Mouse (Mus musculus) heart, postnatal 36 days (tissue): Measurements from ENCODE around the gene Galnt18. TPM values are rescaled to one million over a fixed set of nuclear protein-coding genes. Genes with fewer than 3 reads are reported as not detected.

ENCODE experiments used
- DNase-seq, 2 experiments: peaks; one replicate each; pipeline ENCODE4 v3.0.0; 2021 to 2022
- intact Hi-C: fragments of 180-260 bp; cut with DNase I; formaldehyde crosslinking; loops from one replicate; pipeline ENCODE4 v1.15.1; 2025
- total RNA-seq, 2 experiments: library from RNA; stranded (reverse); gene quantifications; 2 replicates each; pipeline ENCODE4 v1.2.3; 2021

Galnt18 gene
- total RNA-seq, 2 experiments from 2014 or later: 11.5 to 14.2 TPM

DNA sequence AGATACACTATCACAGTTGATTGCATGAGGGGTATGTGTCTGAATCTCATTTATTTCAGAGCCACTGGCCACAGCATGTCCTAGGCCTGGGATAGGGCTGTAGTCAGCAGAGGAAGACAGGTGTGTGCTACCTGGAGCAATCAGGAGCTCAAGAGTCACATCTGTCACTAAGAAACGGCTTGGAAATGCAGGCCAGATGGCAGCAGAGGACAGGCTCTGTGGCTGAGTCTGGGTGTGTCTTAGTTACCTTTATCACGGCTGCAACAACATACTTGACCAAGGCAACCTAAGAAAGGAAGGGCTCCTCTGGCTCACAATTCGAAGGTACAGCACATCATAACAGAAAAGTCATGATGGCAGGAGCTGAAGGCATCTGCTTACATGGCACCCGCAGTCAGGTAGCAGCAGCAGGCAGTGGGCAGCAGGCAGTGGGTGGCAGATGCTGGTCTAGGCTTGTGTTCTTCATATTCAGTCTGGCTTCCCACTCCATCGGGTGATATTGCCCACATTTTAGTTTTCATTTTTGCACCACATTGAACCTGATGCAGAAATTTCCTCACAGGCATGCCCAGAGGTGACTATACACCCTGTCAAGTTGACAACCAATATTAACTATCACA is 190.2 kb downstream of the Galnt18 start:
- intact Hi-C loops: loop anchor here (2.0 to 10.0 kb wide), 3 partner anchors 138 to 375 kb away; no protein-coding TSS in a partner anchor
- DNase-seq: no peak

DNA sequence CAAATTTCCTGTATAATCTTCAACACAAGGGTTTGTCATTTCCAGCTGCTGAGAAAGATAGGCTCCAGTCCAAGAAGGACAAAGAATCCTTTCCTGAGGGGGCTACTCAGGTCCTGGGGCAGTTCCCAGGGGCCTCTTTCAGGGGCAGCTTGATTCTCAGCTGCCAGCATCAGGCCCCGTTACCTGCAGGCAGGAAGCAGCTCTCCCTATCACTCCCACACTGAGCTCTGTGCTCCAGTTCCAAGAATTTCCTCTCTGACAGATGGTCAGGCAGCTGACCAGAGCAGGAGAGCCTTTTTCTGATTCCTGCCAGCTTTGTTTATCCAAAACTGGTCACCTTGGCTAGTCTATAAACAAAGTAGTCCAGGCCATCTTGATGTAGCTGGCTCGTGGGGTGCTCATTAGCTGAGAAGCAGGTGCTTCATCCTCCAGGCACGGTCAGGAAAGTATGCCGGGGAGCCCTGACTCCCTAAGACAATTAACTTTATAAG is 191.4 kb downstream of the Galnt18 start:
- intact Hi-C loops: loop anchor here (2.0 to 5.0 kb wide), 2 partner anchors 139 to 194 kb away; no protein-coding TSS in a partner anchor

DNA sequence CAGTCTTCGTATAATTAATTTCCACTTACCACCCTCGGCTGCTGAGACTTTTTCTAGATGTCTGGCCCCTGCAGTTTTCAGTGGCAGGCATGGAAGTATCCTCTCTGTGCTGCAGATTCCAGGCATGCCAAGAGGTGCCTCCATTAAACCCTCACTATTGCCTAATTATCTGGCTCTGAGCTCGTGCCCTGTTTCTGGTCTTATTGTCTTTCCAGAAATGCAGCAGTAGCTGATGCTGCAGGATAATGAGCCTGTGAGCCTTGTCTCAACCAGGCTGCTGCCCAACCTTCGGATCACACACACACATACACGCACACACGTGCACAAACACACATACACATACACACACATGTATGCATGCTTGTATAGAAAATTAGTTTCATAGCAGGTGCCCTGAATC is 199.2 kb downstream of the Galnt18 start:
- intact Hi-C loops: no loop called here
- no peak for DNase-seq

More for the DNA sequence above, 191.4 kb downstream of the Galnt18 start:
- peak; percentile 41 to 45 for DNase-seq

DNA sequence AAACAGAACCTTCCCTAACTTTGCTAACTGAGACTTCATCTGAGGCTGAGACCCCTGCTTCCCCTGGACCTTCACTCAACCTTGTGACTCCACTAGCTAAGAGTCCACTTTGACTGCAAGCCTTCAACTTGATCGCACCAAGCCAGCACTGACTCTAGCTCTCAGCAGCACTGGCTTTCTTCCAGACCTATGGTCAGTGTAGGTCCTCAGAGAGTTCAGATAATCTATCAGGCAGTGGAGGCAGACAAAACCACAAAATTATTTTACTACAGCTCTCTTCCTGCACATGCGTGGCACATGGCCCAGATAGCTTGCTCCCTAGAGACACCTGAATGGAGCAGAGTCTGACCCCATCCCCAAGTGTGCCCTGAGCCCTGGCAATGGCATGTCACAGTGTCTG is 204.7 kb downstream of the Galnt18 start:
- peak; percentile 6 to 8 for DNase-seq
- intact Hi-C loops: no loop called here

DNA sequence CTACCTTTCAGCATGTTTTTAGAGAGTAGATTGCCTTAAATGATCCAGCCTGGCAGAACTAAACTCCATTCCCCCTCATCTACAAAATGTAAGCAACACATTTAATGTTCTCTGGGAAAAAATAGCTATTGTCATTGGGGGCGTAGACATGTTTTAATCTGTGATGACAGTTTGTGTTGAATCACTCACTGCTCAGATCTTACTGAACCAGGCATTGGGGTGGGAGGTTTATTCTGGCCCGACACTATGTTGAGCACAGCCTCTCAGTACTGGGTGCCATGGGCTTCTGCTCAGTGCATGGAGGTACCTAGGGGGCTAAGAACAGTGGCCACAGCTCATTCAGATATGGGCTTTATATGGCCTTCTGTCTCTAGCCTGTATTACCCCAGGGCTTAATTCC is 207.4 kb downstream of the Galnt18 start:
- intact Hi-C loops: no loop called here
- no peak for DNase-seq

DNA sequence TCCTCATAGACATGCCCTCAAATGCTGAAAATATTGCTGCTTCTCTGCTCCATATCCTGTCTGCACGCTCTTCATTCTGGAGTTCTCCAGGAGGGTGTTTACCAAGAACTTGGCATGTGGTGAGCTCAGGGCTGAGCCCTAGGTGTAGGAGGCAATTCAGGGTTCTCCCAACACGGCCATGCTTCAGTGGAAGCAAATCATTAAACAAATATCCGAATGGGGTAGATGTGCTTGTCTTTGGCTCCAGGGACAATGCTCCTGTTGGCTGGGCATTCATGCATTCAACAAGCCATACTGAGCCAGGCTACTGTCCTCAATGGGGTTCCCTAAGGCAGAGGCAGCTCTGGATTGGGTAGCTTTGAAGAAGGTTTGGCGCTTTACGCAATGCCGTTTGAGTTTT is 212.9 kb downstream of the Galnt18 start:
- intact Hi-C loops: no loop called here

DNA sequence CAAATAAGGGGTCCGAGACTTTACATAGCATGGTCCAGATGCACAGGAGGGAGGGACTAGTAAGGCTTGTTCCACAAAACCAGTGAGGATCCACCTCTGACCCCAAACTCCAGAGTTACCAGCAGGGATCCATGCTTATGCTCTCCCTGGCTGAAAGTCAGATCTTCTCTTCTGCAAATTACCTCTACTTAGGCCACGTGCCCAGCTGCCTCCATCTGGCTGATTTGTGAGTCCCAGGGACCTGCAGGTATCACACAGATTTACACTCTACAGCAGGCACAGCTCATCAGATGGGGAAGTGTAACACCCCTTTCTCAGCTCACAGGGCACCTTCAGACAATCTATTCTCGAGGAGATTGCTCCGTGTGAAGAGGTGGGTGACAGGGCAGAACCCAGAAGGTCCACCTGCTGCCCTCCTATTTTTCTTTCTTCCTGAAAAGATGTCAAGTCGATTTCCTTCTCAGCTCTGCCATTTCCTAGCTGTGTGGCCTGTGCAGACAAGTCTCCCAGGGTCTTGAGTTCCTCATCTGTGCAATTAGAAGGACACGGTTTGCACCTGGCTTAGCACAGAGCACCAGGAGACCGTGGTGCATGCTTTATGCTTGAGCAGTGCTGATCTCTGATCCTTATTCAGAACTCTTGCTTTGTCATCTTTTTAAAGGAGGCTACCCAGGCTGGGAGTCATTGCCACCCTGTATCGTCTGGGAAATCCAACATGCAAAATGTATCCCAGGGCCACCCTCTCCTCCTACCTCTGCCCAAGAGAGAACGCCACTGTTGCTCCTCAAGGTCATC is 216.3 kb downstream of the Galnt18 start:
- DNase-seq: no peak
- intact Hi-C loops: no loop called here

More for the DNA sequence above, 212.9 kb downstream of the Galnt18 start:
- no peak for DNase-seq

DNA sequence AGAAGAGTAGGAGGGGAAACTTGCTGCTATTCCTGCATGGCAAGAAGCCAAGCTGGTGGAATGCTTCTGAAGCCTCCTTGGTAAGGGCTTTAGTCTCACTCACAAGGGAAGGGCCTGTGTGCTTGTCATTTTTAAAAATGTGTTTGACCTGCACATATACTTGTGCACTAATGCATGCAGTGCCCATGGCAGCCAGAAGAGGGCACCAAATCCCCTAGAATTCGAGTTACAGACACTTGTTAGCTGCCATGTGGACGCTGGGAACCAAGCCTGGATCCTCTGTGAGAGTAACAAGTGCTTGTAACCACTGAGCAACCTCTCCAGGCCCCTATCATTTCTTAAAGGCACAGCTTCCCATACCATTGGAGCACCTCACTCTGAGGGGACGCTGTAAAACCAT is 219.7 kb downstream of the Galnt18 start:
- intact Hi-C loops: no loop called here
- DNase-seq: no peak

DNA sequence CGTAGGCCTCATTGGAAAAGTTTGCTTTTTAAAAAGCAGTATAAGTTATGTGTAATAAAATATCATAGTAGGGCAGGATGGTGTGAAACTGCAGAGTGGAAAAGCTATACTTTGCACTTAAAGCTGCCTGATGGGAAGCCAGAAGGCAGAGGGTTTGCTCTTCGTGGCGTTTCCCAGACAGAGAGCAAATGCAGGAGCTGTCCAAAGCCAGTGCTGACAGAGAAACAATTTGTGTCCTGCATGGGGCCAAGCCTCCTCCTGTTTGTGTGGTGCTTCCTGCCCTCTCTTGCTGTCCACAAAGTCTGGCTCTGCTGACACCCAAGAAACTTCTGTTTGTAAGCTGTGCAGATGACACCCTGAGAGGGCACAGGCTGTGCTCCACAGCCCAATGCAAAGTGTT is 220.8 kb downstream of the Galnt18 start:
- intact Hi-C loops: loop anchor here (10.0 kb wide), 1 partner anchor 406 kb away; no protein-coding TSS in a partner anchor
- no peak for DNase-seq

DNA sequence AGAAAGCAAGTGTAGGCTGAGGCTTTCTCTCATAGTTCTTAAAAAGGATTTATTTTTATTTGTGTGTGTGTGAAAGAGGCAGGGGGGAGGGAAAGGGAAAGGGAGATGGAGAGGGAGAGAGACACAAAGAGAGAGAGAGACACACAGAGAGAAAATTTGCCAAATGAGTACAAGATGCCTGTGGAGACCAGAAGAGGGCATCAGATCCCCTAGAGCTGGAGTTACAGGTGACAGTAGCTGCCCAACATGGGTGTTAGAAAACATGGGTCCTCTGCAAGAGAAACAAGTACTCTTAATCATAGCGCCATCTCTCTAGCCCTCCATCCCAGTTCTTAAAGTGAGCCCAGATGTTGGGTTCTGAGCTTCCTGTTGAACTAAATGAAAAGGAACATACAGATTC is 228.8 kb downstream of the Galnt18 start:
- no peak for DNase-seq
- intact Hi-C loops: loop anchor here (5.0 to 10.0 kb wide), 2 partner anchors 369 to 414 kb away; no protein-coding TSS in a partner anchor

DNA sequence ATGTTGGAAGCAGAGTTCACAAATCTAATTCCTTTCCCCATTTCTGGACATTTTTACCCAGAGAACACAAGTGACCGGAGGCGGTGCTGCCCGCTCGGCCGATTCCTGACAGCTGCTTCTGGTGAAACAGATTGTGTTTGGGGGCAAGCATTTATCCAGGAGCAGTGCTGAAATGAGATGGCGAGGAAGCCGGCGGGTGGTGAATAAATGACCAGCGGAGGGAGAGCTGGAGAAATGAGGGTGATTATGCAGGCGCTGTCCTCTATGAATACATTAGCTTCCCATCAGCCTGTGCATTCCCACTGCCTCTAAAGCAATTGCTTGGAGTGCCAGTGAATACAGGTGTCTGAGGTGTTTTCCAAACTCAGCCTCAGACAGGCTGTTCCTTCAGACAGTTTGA is 232.7 kb downstream of the Galnt18 start:
- DNase-seq: no peak
- intact Hi-C loops: no loop called here

DNA sequence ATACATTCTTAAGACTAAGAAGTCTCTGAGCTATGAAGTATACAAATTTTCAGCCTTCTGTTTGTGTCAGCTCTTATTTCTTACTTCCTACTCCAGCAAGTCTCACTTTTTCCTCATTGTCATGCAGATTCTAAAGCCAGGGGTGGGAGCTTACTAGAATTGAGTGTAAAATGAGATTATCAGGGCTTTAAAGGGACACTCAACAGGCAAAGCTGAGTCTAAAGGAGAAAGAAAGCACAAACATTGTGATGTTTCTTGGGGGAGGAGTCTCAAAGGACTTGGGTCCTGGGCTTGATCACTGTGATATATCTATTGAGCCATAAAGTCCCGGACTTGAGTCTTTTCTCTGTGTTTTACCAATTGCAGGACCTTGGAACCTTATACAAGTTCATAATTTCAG is 234.2 kb downstream of the Galnt18 start:
- DNase-seq: no peak
- intact Hi-C loops: no loop called here

DNA sequence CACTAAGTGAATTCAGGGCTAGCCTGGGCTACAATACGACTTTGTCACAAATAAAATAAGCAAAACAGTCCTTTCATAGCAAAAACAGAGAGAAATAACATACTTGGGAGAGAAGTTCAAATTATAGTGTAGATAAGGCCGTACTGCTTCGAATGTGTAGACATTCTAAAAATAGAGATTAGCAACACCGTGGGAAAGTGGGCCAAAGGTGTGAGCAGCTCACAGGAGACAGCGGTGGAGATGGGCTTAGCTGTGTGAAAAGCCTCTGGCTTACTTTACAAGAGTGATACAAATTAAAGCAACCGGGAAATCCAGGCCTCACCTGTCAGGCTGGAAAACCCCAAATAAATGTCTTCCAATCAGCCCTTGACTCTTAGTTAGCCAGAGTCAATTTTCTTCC is 241.8 kb downstream of the Galnt18 start:
- intact Hi-C loops: loop anchor here (10.0 kb wide), 1 partner anchor 493 kb away; no protein-coding TSS in a partner anchor
- no peak for DNase-seq

DNA sequence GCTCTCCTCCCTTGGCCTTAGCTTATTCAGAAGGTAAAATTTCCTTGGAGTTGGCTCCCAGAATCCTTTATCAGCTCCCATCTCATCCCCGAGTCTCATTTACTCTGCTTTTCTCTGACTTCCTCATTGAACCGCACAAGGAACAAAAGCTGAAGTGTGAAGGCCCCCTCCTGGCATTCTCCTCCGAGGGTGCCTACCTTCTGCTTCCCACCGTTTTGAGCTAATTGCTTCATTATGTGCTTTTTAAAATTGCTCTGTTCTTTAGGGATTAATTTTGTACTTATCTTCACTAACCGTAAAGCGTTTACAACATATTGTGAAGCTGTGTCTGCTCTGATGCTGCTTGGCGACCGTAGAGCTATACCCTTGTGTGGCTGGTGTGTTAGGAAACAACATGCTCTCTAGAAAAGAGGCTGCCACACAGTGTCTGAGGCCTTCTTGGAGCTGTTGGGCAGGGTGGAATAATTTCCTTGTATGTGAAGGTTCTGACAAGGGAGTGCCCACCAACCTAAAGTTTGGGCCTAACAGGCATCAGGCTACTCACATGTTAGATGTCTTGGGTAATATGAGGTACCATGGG is 244.9 kb downstream of the Galnt18 start:
- no peak for DNase-seq
- intact Hi-C loops: loop anchor here (10.0 kb wide), 1 partner anchor 490 kb away; no protein-coding TSS in a partner anchor

DNA sequence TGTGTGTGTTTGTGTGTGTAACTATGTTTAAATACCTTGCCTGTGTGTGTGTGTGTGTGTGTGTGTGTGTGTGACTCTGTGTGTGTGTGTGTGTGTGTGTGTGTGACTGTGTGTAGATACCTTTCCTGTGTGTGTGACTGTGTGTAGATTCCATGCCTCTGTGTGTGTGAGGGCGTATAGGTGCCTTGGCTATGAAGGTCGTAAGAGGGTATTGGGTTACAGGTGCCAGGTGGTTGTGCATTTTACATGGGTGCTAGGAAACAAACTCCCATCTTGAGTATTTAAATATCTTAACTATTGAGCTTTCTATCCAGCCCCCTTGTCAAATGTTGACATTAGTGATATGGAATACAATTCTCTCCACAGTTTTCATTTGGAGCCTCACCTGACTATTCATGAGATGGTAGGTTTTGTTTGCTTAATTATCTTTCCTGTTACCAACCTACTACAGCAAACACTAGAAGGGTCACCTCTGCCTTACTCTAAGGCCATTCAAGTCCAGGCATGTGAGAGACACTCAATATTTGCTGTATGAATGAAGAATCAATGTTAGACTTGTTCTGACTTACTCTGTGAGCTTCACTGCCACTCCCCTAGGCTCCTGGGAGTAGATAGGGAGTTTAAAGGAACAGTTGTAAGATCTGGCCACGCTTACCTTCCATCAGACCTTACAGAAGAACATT is 250.7 kb downstream of the Galnt18 start:
- intact Hi-C loops: no loop called here

DNA sequence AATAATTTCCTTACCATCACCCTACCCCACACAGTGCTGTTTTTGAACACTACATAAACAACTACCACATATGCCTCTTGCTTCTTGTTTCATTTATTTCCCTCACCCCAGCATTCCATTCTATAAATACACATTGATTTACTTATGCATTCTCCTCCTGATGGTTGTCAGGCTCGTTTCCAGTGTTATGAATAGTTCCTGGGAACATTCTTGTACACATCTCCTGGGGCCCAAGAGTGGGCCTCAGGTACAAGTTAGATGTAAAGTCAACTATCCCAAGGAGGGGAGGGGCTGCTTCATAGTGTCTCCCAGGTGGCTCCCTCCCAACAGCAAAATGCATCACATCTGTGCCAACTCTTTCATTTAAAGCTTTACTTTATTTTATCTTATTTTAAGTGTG is 251.3 kb downstream of the Galnt18 start:
- intact Hi-C loops: no loop called here
- no peak for DNase-seq

More for the DNA sequence above, 250.7 kb downstream of the Galnt18 start:
- DNase-seq: no peak

DNA sequence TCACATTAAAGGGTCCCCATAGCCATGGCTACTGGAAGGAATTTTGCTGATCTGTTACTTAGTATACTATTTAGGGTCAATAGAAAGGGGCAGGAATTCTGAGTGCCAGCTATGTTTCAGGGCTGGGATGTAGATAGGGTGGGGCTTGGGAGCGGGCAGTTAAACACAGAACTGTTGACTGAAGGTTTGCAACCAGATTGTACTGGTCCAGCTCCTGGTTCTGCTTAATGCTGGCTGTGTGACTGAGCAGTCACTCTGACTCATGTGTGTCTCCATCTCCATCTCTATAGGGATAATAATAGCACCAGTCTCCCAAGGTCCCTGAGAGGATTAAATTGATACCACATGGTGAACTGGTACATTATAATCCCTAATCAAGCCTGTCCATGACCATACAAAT is 258.9 kb downstream of the Galnt18 start:
- intact Hi-C loops: no loop called here

DNA sequence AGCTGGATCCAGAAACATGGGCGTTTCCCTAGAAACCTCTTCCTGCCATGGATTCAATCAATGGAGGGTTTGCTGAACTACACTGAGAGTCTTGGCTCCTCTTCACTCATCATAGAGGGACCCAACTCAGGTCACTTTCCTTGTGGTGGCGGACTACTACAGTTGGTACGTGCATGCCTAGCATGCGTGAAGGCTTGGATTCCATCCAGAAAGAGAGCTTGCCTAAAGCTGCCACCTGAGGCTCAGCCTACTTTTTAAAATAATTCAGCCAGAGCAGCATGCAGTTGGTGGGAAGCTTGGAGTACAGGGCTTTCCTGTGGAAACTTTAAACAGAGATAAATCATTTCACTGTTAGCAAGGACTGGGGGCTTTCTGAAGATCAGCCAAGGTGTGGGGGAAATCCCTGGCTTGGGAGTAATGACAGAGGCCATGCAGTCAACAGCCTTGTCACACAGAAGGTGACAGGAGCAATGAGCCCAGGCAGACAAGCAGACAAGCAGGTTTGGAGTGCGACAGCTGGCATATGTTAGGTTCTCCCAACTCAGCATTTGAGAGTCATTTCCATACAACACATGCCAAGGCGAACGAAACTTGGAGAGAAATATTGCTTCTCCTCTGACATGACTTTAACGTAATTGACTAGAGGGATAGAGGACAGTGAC is 261.1 kb downstream of the Galnt18 start:
- intact Hi-C loops: no loop called here
- DNase-seq: no peak

More for the DNA sequence above, 258.9 kb downstream of the Galnt18 start:
- no peak for DNase-seq

DNA sequence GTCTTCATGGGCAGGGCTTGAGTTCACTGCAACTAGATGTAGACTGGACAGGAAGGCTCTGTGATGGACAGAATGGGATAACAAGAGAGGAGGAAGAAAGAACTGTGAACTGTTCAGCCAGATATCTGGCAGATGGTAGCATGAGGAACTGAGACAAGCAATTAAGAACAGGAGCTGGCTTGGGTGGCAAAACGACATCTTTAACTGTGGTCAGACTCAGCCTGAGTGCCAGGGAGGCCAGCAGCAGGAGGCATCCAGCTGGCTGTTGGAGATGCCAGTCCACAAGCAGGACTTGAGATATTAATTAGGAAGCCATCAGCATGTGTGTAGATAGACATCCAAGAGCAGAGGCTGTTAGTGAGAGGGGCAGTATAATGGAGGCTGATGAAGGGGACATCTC is 262.9 kb downstream of the Galnt18 start:
- intact Hi-C loops: no loop called here
- no peak for DNase-seq

DNA sequence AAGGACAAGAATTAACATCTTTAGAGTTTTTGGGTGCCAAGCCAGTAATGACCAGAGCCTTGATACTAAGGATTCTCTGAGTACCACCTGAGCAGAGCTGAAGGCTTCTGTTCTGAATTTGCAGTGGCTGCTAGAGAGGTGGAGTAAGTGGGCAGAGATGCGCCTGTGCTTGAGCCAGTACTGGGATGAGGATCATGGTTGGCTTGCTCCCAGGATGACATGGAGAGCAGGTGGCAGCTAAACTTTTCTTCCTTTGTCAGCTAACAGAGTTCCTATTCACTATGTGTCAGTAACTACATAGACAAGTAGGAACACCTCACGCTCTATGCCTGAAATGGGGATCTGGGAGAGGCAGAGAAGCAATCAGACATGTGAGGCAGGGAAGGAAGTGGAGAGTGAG is 264.3 kb downstream of the Galnt18 start:
- no peak for DNase-seq
- intact Hi-C loops: no loop called here
